Mouse (Mus musculus): ENCODE results near the gene Pet100. TPM values are rescaled to one million over a fixed set of nuclear protein-coding genes. Genes with fewer than 3 reads are reported as not detected.
A peak's percentile ranks its signal among the peaks of the same experiment; 100 is the strongest.

Gene Pet100
- polyA plus RNA-seq, 1 experiment from 2014 or later: 86.6 TPM

GRCm38 (mm10) chr8:3609046-3609815 lies 12.1 kb upstream of the Pet100 start:
- Histone ChIP-seq H3K36me3 (ENCODE audit: control insufficient read depth, insufficient read depth, low read length) (peaks cover 29% of the 10 kb centered on the region), H3K9ac (ENCODE audit: low read depth, low read length) (no peak overlapping the region), H3K4me2 (ENCODE audit: low read depth, low read length) (no peak overlapping the region), H3K27ac (ENCODE audit: low read length) (0 out of 2 replicates have a peak overlapping the region, but pooled peaks have one; percentile 24), H3K4me3 (ENCODE audit: low read length) (no peak overlapping the region), H3K27me3 (replicated peaks; ENCODE audit: control insufficient read depth, insufficient read depth, low read length) (no peaks in the 10 kb centered on the region), H3K4me1 (ENCODE audit: control insufficient read depth, insufficient read depth, low read length) (0 out of 2 replicates have a peak, but pooled peaks cover 2% of the 10 kb centered on the region), H3K9me3 (ENCODE audit: control insufficient read depth, low read length) (no peaks in the 10 kb centered on the region)
- 77% methylated on average over 12 of the region's 12 CpGs for WGBS
- ATAC-seq: no peak

DNA sequence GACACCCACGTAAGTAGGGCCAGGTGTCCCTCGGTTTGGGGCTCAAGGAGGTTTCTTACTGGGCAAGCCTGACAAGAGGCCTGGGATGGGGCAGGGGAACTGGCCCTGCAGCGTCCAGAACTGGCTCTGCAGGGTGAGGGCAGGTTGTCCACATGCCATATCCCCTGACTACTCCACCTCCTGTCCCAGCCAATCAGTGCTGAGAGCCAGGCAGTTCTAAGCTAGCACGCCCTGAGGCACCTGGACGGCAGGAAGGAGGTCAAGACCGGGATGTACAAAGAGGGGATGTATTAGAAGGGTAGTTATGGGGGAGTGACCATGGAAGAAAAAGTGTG lies 11.6 kb upstream of the Pet100 start:
- Histone ChIP-seq H3K4me3 (ENCODE audit: low read length) (no peak overlapping the region), H3K4me1 (ENCODE audit: control insufficient read depth, insufficient read depth, low read length) (0 out of 2 replicates have a peak, but pooled peaks cover 2% of the 10 kb centered on the region), H3K9ac (ENCODE audit: low read depth, low read length) (no peak overlapping the region), H3K27me3 (replicated peaks; ENCODE audit: control insufficient read depth, insufficient read depth, low read length) (no peaks in the 10 kb centered on the region), H3K27ac (ENCODE audit: low read length) (no peak overlapping the region), H3K9me3 (ENCODE audit: control insufficient read depth, low read length) (no peaks in the 10 kb centered on the region), H3K4me2 (ENCODE audit: low read depth, low read length) (no peak overlapping the region), H3K36me3 (ENCODE audit: control insufficient read depth, insufficient read depth, low read length) (peaks cover 32% of the 10 kb centered on the region)
- WGBS: 71% methylated on average over 6 of the region's 6 CpGs
- no peak for ATAC-seq

DNA sequence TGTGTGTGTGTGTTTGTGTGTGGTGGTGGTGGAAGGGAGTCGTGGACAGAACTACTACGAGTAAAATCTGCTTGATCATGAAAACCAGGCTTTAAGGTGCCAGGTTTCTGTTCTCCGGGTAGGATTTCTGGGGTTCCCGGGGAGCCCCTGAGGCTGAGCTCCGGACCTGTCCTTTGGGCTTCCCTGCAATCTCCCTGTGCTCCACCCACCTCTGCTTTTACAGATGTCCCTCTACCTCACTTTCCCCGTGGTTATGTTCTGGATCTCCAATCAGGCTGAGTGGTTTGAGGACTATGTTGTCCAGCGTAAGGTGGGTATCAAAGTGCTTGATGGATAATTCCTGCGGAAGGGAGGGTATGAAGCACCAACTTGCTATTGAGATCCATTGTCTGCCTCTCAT lies 771 bp downstream of the Pet100 start:
- no peaks in the 10 kb centered on the region for H3K27me3 ChIP-seq (replicated peaks; ENCODE audit: control insufficient read depth, insufficient read depth, low read length)
- H3K4me3 ChIP-seq (ENCODE audit: low read length): peak overlapping the region; percentile 66
- H3K4me1 ChIP-seq (ENCODE audit: control insufficient read depth, insufficient read depth, low read length): peaks cover 14% of the 10 kb centered on the region
- WGBS: 68% methylated on average over 8 of the region's 8 CpGs
- H3K9me3 ChIP-seq (ENCODE audit: control insufficient read depth, low read length): no peaks in the 10 kb centered on the region
- H3K36me3 ChIP-seq (ENCODE audit: control insufficient read depth, insufficient read depth, low read length): peaks cover 10% of the 10 kb centered on the region
- no peak for ATAC-seq
- no peak overlapping the region for H3K27ac ChIP-seq (ENCODE audit: low read length)
- 0 out of 2 replicates have a peak overlapping the region, but pooled peaks have one; percentile 73 for H3K9ac ChIP-seq (ENCODE audit: low read depth, low read length)
- peak overlapping the region; percentile 64 for H3K4me2 ChIP-seq (ENCODE audit: low read depth, low read length)

GRCm38 (mm10) chr8:3625445-3625844 lies 4.1 kb downstream of the Pet100 start, which contains the start of gene Pcp2:
Gene Pcp2, minus strand, starts transcription at chr8:3625545.
- Histone ChIP-seq H3K9me3 (ENCODE audit: control insufficient read depth, low read length) (no peaks in the 10 kb centered on the region), H3K4me3 (ENCODE audit: low read length) (no peak within 1 kb of the TSS), H3K4me2 (ENCODE audit: low read depth, low read length) (no peak within 1 kb of the TSS), H3K27me3 (replicated peaks; ENCODE audit: control insufficient read depth, insufficient read depth, low read length) (no peaks in the 10 kb centered on the region), H3K27ac (ENCODE audit: low read length) (no peak within 1 kb of the TSS), H3K9ac (ENCODE audit: low read depth, low read length) (no peak within 1 kb of the TSS), H3K4me1 (ENCODE audit: control insufficient read depth, insufficient read depth, low read length) (peaks cover 6% of the 10 kb centered on the region), H3K36me3 (ENCODE audit: control insufficient read depth, insufficient read depth, low read length) (no peaks in the 10 kb centered on the region)
- 70% methylated on average over 1 of the region's 1 CpGs for WGBS
- ATAC-seq: no peak

DNA sequence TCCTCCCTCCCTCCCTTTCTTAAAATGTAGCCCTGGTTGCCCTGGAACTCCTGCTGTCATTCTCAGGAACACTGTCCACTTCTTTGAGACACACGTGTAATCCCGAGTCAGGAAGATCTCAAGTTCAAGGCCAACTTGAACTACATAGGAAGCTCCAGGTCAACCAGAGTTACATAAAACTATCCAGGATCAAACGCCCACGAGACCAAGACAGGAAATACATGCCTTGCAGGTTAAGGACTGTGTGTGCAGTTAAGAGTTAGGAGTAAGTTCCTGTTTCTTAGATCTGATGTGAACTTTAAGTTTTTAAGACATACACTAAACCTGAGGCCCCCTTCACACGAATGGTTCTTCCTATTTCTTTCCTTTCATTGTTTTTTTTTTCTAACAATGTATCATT lies 5.6 kb downstream of the Pet100 start:
- H3K4me3 ChIP-seq (ENCODE audit: low read length): no peak overlapping the region
- H3K27ac ChIP-seq (ENCODE audit: low read length): no peak overlapping the region
- no peaks in the 10 kb centered on the region for H3K27me3 ChIP-seq (replicated peaks; ENCODE audit: control insufficient read depth, insufficient read depth, low read length)
- H3K36me3 ChIP-seq (ENCODE audit: control insufficient read depth, insufficient read depth, low read length): no peaks in the 10 kb centered on the region
- no peak overlapping the region for H3K4me2 ChIP-seq (ENCODE audit: low read depth, low read length)
- H3K4me1 ChIP-seq (ENCODE audit: control insufficient read depth, insufficient read depth, low read length): peaks cover 4% of the 10 kb centered on the region; the same call in 1 of the 2 replicates
- WGBS: 56% methylated on average over 5 of the region's 5 CpGs
- no peak overlapping the region for H3K9ac ChIP-seq (ENCODE audit: low read depth, low read length)
- no peak for ATAC-seq
- no peaks in the 10 kb centered on the region for H3K9me3 ChIP-seq (ENCODE audit: control insufficient read depth, low read length)

DNA sequence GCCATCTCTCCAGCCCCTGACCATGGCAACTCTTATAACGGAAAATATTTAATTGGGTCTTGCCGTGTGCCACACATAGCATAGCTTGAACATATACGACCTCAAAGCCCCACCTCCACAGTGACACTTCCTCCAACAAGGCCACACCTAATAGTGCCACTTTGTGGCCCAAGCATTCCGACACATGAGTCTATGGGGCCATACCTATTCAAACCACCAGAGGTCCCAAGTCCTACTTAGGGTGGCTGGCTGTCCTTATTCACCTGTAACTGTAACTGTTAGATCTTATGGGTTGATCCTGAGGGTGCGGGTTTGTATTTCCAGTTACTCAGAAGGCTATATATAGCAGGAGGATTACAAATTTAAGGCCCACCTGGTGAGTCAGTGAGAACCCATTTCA lies 6.7 kb downstream of the Pet100 start:
- H3K36me3 ChIP-seq (ENCODE audit: control insufficient read depth, insufficient read depth, low read length): no peaks in the 10 kb centered on the region
- no peaks in the 10 kb centered on the region for H3K27me3 ChIP-seq (replicated peaks; ENCODE audit: control insufficient read depth, insufficient read depth, low read length)
- H3K4me2 ChIP-seq (ENCODE audit: low read depth, low read length): no peak overlapping the region
- no peak overlapping the region for H3K9ac ChIP-seq (ENCODE audit: low read depth, low read length)
- 0 out of 2 replicates have a peak, but pooled peaks have one; percentile 18 for ATAC-seq
- H3K4me3 ChIP-seq (ENCODE audit: low read length): no peak overlapping the region
- no peak overlapping the region for H3K27ac ChIP-seq (ENCODE audit: low read length)
- 32% methylated on average over 5 of the region's 5 CpGs for WGBS
- H3K4me1 ChIP-seq (ENCODE audit: control insufficient read depth, insufficient read depth, low read length): no peaks in the 10 kb centered on the region; the same call in 1 of the 2 replicates
- H3K9me3 ChIP-seq (ENCODE audit: control insufficient read depth, low read length): no peaks in the 10 kb centered on the region

- WGBS: 6% methylated on average over 47 of the region's 47 CpGs
- no peaks in the 10 kb centered on the region; the same call in 1 of the 2 replicates for H3K4me1 ChIP-seq (ENCODE audit: control insufficient read depth, insufficient read depth, low read length)
- ATAC-seq: peak; percentile 94
- H3K9me3 ChIP-seq (ENCODE audit: control insufficient read depth, low read length): no peaks in the 10 kb centered on the region
- H3K27me3 ChIP-seq (replicated peaks; ENCODE audit: control insufficient read depth, insufficient read depth, low read length): no peaks in the 10 kb centered on the region
- H3K9ac ChIP-seq (ENCODE audit: low read depth, low read length): peak within 1 kb of the TSS; percentile 76
- peak within 1 kb of the TSS; percentile 61 for H3K4me3 ChIP-seq (ENCODE audit: low read length)
- peak within 1 kb of the TSS; percentile 59 for H3K4me2 ChIP-seq (ENCODE audit: low read depth, low read length)
- peak within 1 kb of the TSS; percentile 20; the same call in 1 of the 2 replicates for H3K27ac ChIP-seq (ENCODE audit: low read length)
- H3K36me3 ChIP-seq (ENCODE audit: control insufficient read depth, insufficient read depth, low read length): no peaks in the 10 kb centered on the region
Observed at GRCm38 (mm10) chr8:3630647-3631477, 9.5 kb downstream of the Pet100 start, which contains the start of gene Stxbp2. Gene Stxbp2, plus strand, starts transcription at chr8:3630955.

DNA sequence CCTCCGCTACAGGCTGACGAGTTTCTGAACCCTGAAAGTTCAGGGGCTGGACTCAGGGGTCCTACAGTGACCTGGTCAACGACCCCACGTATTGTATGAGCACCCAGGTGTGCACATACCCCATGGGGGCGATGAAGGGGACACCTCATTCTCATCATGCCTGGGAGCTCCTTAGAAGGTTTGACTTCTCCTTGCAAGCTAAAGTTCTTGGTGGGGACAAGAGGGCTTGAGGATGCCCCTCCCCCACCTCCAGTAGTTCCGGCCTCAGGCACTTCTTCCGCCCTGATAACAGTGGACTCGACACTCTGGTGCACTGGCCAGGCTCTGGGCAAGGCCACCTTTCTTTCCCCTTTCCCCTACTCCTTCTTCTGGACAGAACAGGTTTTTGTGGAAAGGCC lies 10.1 kb downstream of the Pet100 start:
- Histone ChIP-seq H3K4me3 (ENCODE audit: low read length) (peak overlapping the region; percentile 61), H3K4me2 (ENCODE audit: low read depth, low read length) (peak overlapping the region; percentile 59), H3K36me3 (ENCODE audit: control insufficient read depth, insufficient read depth, low read length) (no peaks in the 10 kb centered on the region), H3K4me1 (ENCODE audit: control insufficient read depth, insufficient read depth, low read length) (no peaks in the 10 kb centered on the region; the same call in 1 of the 2 replicates), H3K27ac (ENCODE audit: low read length) (peak overlapping the region; percentile 20; the same call in 1 of the 2 replicates), H3K27me3 (replicated peaks; ENCODE audit: control insufficient read depth, insufficient read depth, low read length) (no peaks in the 10 kb centered on the region), H3K9me3 (ENCODE audit: control insufficient read depth, low read length) (no peaks in the 10 kb centered on the region), H3K9ac (ENCODE audit: low read depth, low read length) (peak overlapping the region; percentile 76)
- 9% methylated on average over 8 of the region's 8 CpGs for WGBS
- ATAC-seq: peak; percentile 69

DNA sequence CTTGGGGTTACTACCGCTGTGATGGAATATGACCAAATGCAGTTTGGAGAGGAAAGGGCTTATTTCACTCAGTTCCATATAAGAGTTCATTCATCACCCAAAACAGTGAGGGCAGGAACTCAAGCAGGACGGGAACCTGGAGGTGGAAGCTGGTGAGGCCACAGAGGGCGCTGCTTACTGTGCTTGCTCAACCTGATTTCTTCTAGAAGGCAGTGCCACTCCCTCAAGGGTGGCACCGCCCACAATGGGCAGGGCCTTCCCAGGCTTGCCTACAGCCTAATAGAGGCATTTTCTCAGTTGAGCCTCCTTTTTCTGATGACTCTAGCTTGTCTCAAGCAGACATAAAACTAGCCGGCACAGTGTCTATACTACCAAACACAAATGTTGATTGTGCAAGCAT lies 24.5 kb downstream of the Pet100 start:
- no peak overlapping the region for H3K4me3 ChIP-seq (ENCODE audit: low read length)
- 17% methylated on average over 5 of the region's 5 CpGs for WGBS
- H3K4me2 ChIP-seq (ENCODE audit: low read depth, low read length): no peak overlapping the region
- no peaks in the 10 kb centered on the region for H3K9me3 ChIP-seq (ENCODE audit: control insufficient read depth, low read length)
- H3K9ac ChIP-seq (ENCODE audit: low read depth, low read length): no peak overlapping the region
- no peaks in the 10 kb centered on the region for H3K27me3 ChIP-seq (replicated peaks; ENCODE audit: control insufficient read depth, insufficient read depth, low read length)
- H3K36me3 ChIP-seq (ENCODE audit: control insufficient read depth, insufficient read depth, low read length): no peaks in the 10 kb centered on the region
- H3K27ac ChIP-seq (ENCODE audit: low read length): no peak overlapping the region
- H3K4me1 ChIP-seq (ENCODE audit: control insufficient read depth, insufficient read depth, low read length): no peaks in the 10 kb centered on the region
- peak; percentile 77 for ATAC-seq
